Mouse (Mus musculus) mature B cell (primary cell): ENCODE data around the gene Strbp.
"Not testable (repeated sequence)": the region's sequence is repeated elsewhere in the genome, so short reads cannot be mapped to it uniquely, and the experiment has no call there.

Experiments
- in situ Hi-C: fragments of 300-500 bp; cut with MboI; formaldehyde crosslinking; loops from 2 replicates; pipeline ENCODE4 v1.14.3; 2019

Strbp gene

DNA sequence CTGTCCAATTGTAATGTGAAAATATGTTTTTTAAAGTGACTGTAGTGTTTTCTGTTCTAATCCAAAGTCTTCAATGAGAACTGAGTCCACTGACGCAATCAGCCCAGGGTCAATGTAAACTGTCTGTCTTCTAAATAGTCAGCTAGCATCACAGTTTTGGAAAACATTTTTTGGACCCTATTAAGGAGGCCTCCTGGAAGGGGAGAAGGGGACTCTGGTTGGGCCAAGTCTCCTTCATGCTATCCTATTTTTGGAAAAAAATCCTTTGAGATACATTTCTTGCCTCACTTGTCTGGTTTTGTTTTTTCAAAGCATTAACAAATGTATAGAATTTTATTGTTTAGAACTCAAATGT, 184.4 kb downstream of the Strbp start:
- in situ Hi-C loops: no loop called here

DNA sequence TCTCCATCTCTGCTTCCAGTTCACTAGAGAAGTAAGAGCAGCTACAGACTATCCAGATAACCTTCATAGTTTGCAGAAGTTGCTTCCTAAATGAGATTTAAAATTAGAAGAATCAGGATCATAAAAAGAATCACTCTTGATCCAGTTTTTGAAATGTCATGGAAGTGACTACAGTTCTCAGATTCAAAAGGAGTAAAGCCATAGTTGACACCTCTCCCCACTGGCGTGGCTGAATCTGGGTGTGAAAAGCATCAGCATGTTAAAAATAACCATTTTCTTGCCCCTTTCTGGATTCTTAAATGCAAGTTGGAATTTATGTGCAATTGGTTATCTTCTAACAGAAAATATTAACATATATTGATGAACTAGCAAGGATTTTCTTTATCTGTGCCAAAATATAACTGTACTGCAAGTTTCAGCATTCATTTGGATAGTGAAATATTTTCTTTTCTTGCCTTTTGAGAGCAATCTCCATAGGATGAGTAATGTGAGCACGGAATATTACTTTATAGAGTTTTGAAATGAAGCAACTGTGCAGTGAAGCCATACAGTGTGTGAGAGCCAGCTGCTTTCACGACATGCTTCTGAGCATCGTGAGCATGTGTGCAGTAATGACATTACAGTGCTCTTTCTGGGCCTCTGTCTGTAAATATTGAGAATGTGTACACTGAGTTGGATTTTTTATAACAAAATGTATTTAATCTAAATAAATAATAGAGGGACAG, 184.9 kb downstream of the Strbp start:
- in situ Hi-C loops: no loop called here

DNA sequence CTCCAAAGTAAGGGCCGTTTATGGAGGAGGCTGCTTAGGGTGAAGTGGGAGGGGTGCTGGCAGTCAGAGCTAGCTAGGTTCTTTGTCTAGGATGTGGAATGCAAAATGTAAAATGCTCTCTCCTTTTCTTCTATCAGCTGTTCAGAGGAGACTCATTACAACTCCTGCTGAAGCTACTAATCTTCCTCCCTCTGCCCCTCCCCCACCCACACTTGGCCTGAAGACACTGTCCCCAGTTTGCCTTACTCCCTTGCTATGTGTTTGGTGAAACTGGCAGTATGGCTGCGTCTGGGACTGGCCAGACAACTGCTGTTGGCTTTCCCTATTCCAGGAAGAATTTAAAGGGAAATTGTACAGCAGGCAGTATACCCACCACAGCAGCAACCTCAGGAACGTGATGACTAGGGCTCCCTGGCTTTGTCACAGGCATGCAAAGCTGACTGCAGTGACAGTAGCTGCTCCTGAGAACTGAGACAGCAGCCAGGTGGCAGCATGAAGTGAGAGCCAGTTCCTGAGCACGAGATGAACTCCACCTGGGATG, 186.7 kb downstream of the Strbp start:
- in situ Hi-C loops: no loop called here

DNA sequence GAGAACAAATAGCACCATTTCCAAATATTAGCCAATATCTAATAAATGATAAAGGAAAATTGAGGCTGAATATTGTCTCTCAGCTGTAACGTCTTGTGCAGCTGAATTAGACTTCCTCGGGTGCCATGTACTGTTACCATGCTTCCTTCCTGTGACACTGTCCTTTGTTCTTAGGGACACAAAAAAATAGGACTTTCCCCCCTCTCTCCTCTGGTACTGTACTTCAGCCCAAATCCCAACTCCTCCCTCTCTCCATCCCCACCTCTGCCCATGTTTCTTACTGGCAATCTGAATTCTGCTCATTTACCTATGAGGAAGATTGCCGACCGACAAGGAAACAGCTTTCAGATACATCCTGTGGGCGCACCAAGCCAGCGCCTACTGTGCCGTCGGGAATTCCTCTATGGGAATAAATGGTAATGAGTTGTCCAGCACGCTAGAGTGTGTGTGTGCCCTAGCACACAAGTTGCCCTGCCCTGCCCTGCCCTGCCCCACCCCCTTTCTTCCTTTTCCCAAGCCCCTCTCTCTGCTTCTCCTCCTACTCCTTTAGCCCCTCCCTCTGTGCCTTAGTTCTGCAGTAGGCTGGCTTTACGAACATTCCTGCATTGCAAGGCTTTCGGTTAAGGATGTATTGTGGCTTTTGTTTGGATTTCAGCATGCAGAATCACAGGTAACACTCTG, 187.5 kb downstream of the Strbp start, which contains the start of gene Gpr21:
Gene Gpr21, plus strand, starts transcription at position 303 of the 681 bp plus-strand sequence.
- in situ Hi-C loops: no loop called here

DNA sequence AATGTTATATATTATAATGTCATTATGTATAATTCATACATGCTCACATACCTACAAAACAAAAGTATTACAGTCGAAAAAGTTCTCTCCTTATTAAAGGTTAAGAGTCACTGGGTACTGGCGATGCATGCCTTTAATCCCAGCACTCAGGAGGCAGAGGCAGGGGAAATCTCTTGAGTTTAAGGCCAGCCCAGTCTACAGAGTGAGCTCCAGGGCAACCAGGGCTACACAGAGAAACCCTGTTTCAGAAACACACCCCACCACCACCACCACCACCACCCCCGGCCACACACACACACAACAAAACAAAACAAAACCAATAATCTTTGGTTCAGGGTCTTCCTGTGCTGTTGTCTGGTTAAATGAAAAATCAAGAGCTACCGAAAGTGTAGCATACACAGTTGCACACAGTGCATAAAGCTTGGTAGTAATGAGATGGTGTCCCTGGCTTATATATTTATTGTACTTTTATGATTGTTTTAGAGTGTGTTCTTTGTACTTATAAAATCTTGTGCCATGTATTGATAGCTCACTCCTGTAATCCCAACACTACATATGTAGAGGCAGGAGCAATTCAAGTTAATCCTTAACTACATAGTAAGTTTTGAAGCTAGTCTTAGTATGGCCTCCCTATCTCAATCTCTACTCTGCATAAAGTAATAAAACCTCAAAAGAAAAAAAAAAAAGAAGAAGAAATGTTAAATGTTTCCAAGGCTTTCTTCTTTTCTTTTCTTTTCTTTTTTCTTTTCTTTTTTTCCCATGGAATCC, 192.3 kb downstream of the Strbp start:
- in situ Hi-C loops: no loop called here

DNA sequence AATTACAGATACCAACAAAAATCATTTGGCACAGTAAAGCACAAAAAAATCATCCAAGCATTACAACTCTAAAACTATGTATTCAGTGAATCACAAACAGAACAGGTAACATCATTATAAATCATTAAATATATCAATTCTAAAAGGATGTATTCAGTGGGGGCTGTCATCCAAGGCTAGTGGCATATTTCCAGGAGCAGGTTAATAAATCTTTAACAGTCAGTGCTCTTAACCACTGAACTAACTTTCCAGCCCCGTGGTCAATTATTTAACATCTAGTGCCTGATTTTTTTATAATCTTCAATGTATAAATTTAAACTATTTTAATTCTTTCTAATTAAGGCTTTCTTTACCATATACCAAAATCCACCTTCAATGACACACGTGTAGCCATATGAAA, 197.8 kb downstream of the Strbp start:
- in situ Hi-C loops: not testable (repeated sequence)

DNA sequence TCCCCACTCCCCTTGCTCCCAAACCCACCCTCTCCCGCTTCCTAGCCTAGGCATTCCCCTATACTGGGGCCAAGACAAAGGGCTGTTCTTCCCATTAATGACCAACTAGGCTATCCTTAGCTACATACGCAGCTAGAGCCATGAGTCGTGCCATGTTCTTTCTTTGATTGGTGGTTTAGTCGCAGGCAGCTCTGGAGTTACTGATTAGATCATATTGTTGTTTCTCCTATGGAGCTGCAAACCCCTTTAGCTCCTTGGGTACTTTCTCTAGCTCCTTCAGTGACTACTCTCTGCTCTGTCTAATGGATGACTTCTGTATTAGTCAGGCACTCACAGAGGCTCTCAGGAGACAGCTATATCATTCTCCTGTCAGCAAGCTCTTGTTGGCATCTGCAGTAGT, 206.3 kb downstream of the Strbp start:
- in situ Hi-C loops: loop anchor here (25.0 kb wide), 1 partner anchor 110 kb away; no protein-coding TSS in a partner anchor

DNA sequence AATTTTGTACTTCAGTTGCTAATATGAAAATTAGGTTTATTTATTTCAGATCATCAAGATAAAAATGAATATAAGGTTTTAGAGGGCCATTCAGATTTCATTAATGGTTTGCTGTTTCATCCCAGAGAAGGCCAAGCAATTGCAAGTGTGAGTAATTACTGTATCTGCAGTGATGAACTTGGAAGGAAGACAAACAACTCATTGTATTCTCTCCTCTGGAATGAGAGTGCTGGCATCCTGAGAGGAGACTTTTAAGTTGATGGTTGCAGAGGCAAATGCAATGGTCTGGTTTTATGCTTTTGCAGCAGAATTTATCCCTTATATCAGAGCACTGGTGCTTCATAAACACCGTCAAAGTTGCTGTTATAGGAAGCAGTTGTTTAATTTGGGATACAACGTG, 214.7 kb downstream of the Strbp start:
- in situ Hi-C loops: loop anchor here (25.0 kb wide), 1 partner anchor 102 kb away; no protein-coding TSS in a partner anchor

DNA sequence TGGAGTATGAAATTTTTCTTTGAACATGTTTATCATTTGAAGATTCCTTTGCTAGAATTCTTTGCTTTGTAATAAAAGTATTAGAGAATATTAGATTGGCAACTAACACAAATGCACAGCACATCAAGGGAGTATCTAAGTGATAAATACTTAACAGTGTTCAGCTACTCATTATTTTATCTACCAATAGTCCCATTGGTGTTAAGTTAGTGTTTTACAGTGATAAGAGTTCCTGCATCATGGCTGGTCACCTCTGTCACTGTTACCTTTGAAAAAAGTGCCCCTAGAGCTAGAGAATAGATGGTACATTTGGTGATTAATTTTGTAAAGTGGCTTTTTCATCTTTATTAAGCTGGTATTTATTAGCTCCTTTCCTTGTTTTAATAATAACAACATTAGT, 217.3 kb downstream of the Strbp start:
- in situ Hi-C loops: loop anchor here (25.0 kb wide), 1 partner anchor 99 kb away; no protein-coding TSS in a partner anchor

DNA sequence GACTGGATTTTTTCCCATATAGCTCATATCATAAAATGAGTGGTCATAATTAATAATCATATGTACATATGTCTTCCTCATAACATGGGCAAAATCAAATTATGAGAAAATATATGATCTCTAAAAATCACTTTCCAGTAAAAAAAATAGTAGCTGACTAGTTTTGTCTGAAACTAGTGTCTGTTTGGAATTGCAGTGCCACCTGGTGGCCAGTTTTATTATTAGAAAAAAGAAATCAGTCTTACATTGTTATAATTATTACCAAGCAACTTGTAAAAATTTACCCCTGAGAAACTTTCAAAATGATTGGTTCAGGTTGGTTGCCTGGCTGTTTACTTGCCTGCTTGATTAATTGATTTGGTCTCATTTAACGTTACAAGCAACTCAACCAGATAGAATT, 218.3 kb downstream of the Strbp start:
- in situ Hi-C loops: loop anchor here (25.0 kb wide), 1 partner anchor 98 kb away; no protein-coding TSS in a partner anchor

DNA sequence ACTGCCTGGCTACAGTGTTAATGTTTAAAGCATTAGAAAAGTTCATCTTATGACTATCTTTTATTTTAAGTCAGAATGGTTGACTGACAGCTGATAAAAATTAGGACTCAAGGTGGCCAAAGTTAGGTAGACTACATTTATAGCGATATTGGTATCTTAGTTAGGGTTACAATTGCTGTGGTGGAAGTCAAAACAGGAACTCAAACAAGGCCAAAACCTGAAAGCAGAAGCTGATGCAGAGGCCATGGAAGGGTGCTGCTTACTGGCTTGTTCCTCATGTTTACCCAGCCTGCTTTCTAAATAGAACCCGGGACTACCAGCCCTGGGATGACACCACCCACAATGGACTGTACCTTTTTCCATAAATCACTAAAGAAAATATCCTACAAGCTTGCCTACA, 219.5 kb downstream of the Strbp start:
- in situ Hi-C loops: loop anchor here (25.0 kb wide), 1 partner anchor 97 kb away; no protein-coding TSS in a partner anchor

DNA sequence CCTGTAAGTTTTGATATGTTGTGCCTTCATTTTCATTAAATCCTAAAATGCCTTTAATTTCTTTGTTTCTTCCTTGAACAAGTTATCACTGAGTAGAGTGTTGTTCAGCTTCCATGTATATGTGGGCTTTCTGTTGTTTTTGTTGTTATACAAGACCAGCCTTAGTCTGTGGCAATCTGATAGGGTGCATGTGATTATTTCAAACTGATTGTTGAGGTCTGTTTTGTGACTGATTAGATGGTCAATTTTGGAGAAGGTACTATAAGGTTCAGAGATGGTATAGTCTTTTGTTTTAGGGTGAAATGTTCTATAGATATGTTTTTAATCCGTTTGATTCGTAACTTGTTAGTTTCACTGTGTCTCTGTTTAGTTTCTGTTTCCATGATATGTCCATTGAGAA, 223.6 kb downstream of the Strbp start:
- in situ Hi-C loops: loop anchor here (25.0 kb wide), 1 partner anchor 93 kb away; no protein-coding TSS in a partner anchor

DNA sequence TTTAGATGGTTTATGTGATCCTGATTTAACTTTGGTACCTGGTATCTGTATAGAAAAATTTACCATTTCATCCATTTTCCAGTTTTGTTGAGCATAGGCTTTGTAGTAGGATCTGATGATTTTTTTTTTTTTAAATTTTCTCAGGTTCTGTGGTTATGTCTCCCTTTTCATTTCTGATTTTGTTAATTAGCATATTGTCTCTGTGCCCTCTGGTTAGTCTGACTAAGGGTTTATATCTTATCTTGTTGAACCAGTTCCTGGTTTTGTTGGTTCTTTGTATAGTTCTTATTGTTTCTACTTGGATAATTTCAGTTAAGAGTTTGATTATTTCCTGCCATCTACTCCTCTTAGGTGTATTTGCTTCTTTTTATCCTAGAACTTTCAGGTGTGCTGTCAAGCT, 224.1 kb downstream of the Strbp start:
- in situ Hi-C loops: loop anchor here (25.0 kb wide), 1 partner anchor 92 kb away; no protein-coding TSS in a partner anchor

DNA sequence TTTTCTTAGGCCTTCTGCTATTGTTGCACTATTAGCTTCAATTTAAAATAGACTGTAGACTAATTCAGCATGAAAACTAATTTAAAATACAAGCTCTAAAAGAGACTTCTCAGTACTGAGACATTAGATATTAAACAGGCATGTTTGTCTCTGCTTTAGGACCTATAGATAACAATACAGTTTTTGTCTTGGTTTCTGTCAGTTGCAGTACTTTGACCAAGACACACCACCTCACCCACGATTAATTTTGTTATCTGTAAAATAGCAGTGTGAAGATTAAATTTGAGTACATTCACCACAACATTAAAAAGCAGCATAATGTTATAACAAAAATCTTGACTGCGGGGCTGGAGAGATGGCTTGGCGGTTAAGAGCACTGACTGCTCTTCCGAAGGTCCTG, 237.4 kb downstream of the Strbp start:
- in situ Hi-C loops: no loop called here

DNA sequence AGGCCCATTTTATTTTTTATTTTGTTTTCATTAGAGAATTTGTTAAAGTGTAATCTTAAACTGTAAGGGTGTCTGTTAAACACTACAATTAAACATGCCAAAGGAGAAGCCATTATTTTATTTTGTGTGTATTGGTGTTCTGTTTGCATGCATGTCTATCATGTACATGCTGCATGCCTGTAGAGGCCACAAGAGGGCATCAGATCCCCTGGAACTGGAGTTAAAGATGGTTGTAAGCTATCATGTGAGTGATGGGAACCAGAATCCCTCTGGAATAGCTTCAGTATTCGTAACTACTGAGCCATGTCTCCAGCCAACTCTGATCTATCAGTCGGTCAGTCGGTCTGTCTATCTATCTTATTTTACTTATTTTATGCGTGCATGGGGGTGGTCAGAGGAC, 243.0 kb downstream of the Strbp start:
- in situ Hi-C loops: no loop called here

DNA sequence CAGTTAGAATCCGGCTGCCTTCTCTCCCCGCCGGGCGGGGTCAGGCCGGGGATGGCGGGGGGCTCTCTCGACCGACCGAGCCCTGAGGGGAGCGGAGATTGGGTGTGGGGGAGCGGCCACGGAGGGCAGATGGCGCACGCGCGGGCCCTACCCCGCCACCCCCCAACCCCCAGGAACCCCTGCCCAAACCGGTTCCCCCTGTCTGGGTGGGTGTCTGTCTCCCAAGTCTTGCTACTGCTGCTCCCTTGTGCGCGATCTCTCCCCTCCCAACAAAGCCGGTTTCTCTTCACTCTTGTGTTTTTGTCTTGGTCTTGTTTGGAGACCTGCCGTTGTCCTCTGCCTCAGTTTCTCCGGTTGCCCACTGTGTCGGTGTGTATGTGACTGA, 251.3 kb downstream of the Strbp start:
- in situ Hi-C loops: no loop called here

DNA sequence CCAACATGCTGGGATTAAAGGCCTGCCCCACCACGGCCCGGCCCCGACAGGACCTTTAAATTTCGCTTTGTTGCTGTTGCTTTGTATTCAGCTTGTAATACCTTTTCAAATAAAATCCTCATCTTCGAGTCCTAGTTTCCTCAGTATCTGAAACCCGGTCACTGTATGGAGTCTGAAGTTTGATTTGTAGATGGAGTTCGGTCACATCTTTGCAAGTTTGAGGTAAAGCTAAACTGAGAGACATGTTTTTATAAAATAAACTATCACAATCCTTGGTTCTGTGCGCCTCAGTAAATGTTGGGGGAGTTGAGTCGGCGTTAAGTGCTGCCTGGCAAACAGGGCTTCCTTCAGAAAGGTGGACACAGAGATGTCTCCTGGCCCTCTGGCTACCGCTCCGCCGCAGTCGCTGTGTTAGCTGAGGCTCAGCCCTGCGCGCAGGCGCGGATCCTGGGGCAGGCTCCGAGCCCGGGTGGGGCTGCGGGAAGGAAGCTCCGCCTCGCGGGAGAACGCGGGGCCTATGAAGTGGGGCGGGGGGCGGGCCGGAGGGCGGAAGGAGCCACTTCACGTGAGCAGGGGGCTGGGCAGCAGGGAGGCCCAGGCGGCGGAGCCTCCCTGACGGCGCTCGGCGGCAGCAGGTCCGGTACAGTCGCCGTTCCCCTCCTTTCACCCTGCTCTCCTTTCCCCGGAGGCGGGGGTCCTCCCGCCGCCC, 251.8 kb downstream of the Strbp start:
- in situ Hi-C loops: no loop called here

DNA sequence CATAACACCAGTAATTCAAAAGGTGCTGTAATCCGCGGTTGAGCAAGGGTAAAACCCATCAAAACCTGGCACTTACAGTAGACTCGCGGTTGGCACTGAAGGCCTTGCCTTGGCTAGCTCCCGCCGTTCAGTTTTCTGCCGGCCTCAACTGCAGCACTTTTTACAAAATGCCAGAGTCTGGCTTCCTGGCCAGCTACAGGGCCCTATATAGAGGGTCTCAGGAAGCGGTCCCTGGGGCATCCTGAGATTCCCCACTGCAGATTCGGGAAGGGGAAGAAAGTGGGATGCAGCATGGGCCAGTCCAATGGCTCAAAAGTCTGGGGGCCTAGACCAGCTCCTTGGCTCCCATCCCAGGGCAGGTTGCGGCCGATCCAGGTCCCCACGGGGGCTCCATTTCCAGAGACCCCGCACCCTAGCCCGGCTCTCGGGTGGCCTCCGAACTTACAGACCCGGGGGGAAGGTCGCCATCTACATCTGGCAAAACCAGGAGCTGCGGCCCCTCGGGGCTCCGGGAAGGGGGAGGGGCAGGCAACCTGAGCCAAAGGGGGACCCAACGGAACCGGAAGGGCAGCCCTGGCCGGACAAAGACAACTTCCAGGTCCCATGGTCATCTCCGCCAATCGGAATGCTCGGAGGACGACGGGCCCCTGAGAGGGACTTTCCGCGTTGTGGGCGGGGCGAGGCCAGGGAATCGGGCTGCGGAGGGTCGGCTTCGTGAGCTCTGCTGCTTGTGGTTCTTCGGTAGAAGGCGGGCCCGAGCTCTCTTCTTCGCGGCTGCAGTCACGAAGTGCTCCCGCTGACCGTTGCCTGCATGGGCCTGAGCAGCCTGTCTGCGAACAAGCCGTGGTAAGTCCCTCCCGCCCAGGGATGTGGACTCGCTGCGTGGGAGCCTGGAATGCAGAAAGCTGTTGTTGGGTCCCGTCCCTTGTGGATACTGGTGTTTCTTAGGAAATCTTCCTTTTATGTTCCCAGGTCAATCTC, 260.8 kb downstream of the Strbp start, which contains the start of the genes Zbtb26, Zbtb6 and Rabgap1:
Gene Zbtb26, minus strand, starts transcription at position 525 of the 981 bp plus-strand sequence.
Gene Zbtb6, minus strand, starts transcription at position 561 of the 981 bp plus-strand sequence.
Gene Rabgap1, plus strand, starts transcription at position 669 of the 981 bp plus-strand sequence.
- in situ Hi-C loops: no loop called here
